Mouse (Mus musculus) erythroid progenitor cell, adult 5-6 weeks (primary cell): ENCODE measurements at regions not wholly inside any gene's neighbourhood (a gene's known extent, or its start where the extent isn't known, plus 50 kb on each side); places are given as distances from the start of the nearest gene placed in this dataset.

ENCODE experiments used
- ATAC-seq: replicated peaks from 2 replicates; pipeline ENCODE4 v1.8.0; 2016; ENCODE audit warnings: moderate number of reproducible peaks, mild to moderate bottlenecking, moderate TSS enrichment, inconsistent platforms; ENCODE audit not compliant: poor library complexity, low FRiP score, severe bottlenecking

DNA sequence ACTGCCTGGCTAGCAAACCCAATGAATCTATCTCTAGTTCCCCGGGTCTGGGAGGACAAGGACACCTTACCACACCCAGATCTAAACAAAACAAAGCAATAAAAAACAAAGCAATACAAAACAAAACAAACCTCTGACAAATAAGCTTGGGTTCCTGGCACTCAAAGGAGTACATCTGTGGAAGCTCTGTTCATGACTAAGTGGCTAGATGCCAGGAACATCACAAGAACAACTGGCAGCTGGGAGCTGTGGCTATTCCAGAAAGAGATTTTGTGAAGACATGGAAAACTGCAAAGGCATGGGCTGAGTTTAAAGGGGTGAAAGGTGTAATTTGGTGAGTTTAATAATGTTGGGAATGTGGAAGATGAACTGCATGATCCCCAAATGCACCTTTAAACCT lies 565.9 kb downstream of the Plekhb2 start:
- no peak for ATAC-seq

DNA sequence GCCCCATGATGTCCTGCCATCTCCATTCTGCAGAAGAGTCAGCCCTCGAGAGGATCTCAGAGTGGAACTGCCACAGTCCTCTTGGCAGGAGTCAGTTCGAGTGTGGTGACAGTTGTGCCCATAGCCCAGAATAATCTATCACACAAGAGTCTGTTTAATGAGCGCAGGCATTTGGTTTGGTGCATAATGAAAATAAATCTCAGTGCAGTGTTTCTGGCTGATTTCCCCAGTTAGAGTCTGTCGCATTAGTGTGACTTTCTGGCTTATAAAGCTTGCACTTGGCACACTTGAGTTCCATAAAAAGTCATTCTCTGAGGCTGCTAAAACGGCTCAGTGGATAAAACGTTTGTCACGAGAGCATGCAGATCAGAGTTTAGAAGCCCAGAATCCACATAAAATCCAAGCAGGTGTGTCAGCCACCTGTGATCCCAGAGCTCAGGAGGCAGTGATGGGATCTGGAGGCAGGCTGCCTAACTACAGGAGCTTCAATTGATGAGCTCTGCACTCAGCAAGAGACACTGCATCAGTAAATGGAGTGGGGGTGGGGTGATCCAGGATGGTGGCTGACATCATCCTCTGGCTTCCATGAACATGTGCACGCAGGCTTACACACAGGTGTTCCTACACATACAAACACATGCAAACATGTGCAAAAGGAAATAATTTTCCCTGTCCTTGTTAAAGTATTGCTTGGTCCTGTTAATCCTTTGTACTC lies 578.5 kb downstream of the Plekhb2 start:
- no peak for ATAC-seq

DNA sequence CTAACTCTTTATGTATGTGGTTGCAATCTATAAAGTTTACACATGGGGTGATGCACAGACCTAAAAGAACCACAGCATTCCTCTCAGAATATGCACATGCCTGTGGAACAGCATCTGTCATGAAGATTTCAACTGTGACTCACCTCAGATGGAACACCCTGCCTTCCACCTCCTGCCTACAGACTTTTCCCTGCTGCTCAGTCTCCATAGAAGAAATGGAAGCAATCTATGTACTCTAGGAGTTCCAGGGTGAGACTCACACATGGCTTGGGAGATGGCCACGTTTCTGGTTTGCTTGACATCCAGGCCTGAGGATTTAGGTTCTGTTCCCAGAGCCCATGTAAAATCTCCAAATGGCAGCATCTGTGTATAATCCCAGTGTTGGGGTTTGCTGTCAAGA lies 579.7 kb downstream of the Plekhb2 start:
- no peak for ATAC-seq

DNA sequence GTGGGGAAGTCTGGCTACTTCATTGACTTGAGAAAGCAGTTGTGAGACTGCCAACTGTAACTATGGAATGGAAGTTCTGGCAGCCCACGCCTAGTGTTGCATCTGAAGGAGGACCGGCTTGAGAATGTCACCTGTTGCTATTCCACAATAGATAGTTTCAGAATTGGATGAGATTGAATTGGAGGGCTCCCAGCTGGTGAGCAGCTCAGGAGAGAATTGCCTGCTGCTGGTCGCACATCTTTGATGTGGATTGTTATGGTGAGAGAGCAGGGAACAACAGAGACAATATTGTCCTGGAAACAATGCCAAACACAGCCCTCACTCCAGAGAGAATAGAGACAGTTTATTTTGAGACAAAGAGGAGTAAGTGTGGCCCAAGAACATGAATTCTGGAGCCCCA lies 585.9 kb downstream of the Plekhb2 start:
- ATAC-seq = no peak

DNA sequence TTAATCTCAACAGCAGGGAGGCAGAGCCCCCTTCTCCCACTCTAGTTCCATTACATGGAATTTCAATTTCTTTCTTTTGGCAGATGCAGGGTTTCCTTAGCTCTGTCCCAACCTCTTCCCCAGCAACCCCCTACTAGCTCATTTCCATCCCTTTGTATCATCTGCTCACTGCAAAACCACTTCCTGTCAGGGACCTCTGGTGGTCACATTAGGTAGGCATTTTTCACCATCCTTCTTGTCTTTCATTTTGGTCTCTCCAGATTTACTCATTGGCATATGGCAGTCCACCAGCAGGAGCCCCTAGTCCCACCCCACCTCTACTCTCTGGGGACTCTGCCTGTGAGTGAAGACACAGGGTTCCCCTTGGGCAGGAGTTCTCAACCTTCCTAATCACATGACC lies 597.6 kb downstream of the Plekhb2 start:
- no peak for ATAC-seq

DNA sequence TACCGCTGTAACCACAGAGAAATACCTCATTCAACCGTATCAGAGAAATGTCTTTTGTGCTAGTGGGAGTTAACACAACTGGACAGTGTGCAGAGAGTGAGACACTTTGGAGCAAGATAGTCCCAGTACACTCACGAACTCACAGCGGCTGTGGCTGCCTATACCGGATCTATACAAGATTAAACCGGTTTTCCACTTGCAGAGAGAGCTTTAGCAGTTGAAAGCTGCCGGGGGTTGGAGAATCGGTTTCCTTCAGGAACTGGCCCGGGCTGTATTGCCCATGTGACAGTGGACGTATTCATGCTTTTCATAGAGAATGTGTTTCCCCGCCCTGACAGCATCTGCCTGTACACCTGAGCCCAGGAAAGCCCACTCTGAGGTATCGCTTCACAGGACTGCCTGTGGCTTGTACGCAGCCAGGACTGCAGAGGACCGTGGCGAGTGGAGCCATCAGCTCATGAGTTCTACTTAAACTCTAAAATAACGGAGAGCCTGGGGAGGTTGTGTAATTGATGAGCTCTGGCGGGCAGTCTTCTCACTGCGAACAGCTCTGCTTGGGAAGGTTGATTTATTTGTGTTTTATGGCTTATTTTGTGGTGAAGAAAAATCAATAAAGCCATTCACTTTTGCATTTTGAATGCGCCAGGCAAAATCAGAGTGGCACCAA lies 602.8 kb downstream of the Plekhb2 start:
- no peak for ATAC-seq

DNA sequence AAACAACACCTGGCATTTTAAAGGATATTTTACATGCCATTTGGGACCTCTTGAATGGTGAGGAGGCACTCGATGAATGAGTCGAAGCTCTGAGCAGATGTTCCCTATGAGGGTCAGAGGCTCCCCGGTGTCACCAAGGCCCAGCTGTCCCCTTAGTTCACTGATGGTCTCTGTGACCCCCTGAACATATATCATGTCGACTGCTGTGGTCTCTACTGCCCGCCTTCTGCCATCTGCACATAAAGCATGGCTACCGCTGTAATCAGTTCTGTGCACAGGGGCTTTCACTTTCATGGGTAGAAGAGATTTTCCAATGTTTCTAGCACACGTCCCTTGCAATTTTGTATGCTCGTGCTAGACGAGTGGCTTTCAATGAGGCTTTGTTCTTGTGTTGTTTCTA lies 607.8 kb downstream of the Plekhb2 start:
- no peak for ATAC-seq

DNA sequence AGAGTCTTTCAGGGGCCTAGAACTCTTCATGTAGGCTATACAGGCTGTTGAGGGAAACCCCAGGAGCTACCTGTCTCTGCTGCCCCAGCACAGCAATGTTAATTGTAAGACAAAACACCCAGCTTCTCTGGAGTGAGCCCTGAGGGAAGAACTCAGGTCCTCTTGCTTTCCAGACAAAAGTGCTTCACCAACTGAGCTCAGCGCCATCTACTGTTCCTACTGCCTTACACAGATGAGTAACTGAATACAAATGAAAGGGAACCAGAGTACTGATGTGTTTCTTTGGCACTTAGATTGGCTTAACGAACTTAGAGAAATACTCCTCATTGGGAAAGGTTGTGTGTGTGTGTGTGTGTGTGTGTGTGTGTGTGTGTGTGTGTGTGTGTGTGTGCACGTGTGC lies 603.1 kb upstream of the Hs6st1 start:
- no peak for ATAC-seq

DNA sequence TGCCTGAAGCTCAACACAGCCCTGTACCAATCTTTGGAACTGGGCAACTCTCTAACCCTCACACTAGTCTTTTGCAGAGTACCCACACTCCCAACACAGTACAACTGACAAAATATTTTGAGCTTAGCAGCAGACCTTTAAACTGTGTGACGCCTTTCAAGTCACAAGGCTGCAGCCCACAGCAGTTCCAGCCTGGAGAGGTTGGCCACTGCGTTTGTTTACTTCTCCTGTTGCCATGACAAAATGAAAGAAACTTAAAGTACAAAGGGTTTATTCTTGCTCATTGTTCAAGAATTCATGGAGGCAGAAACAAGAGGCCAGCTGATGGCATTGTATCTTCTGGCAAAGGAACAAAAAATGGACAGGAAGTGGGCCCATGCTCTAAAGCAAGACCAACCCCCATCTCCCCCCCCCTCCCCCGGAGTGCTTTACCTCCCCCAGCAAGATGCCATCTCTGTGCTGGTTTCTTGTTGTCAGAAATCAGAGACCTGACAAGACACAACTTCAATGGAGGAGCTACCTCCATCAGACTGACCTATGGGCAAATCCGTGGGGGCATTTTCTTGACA lies 598.9 kb upstream of the Hs6st1 start:
- no peak for ATAC-seq

DNA sequence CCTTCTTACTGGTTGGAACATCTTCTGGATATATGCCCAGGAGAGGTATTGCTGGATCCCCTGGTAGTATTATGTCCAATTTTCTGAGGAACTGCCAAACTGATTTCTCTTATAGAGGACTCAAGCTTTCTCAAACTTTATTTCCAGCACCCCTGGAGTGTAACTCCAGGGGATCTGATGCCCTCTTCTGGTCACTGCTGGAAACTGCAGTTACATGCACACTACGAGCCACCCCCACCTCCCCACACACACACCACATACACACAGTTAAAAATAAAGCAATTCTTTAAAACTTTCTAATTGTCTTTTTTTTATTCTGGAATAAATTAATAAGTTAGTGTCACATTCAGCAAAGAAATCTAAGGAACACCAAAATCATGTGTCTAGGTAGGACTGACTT lies 589.9 kb upstream of the Hs6st1 start:
- ATAC-seq = no peak

DNA sequence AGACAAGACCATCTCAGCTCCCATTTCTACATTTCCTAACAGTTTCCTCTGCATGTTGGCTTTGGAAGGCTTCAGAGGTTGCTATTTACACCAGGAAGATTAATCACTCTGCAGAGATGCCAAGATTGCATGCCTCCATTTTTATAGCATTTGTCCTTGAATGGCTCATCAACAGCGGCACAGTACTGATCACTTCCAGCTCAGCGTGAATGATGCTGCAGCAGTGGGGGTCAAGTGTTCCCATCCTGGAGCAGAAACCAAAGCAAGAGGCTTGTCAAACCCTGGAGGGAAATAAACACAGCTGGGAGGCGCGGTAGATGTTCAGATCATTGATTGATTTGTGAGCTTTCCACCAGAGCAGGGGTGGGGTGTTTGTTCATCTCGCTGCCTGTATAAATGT lies 572.2 kb upstream of the Hs6st1 start:
- no peak for ATAC-seq

DNA sequence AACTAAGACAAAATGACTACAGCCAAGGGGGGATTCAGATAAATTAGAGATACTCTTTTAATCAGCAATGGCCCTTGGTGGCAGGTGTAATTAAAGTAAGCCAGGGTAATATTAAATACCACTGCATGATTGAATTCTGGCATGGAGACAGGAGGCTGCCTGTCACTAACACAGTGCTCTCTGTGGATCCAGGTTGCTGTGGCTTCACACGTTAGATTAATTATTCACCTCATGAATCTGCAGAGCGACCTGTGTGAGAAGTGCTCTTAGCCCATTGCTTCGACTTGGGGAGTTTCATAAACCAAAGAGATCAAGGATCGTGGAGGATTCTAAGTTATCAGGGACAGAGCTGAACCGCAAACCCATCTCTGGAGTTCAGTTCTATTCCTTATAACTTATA lies 545.2 kb upstream of the Hs6st1 start:
- no peak for ATAC-seq

DNA sequence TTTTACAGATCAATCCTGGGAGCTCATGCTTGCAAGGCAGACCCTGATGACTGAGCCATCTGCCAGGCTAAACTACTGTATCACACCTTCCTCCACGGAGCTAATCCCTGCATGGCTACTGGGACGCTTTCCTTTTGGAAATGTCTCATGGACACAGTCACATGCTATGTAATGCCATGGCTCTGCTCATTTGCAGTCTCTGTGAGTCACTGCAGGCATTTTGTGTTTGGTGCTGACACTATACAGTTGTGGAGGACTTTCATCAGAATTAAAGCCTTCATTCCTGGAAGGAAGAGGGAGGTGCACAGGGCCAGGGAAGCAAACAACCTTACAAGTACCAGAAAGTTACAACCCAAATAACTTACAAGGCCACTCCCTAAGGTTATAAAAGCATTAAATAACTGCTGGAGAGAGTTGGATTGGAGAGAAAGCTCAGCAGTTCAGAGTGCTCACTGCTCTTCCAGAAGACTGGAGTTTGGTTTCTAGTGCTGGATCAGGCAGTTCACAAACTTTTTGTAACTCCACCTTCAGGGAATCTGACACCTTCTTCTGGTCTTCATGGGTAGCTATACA lies 544.3 kb upstream of the Hs6st1 start:
- ATAC-seq = no peak

DNA sequence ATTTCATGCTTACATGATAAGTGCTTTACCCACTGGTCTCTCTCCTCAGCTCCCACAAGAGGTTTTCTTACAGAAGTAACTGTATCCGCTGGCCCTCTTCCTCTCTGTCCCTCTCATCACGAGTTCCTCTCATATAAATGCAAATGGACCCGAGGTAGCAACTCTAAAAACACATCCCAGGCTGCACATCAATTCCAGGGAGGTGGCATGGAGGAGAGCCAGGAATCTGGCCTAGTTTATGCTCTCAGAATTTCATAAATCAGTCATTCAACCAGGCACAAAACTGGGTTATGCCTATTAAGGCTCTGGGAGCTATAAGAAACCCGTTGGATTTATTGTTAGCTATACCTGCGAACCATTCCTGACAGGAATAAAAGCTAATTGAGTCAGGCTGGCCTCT lies 543.4 kb upstream of the Hs6st1 start:
- no peak for ATAC-seq

DNA sequence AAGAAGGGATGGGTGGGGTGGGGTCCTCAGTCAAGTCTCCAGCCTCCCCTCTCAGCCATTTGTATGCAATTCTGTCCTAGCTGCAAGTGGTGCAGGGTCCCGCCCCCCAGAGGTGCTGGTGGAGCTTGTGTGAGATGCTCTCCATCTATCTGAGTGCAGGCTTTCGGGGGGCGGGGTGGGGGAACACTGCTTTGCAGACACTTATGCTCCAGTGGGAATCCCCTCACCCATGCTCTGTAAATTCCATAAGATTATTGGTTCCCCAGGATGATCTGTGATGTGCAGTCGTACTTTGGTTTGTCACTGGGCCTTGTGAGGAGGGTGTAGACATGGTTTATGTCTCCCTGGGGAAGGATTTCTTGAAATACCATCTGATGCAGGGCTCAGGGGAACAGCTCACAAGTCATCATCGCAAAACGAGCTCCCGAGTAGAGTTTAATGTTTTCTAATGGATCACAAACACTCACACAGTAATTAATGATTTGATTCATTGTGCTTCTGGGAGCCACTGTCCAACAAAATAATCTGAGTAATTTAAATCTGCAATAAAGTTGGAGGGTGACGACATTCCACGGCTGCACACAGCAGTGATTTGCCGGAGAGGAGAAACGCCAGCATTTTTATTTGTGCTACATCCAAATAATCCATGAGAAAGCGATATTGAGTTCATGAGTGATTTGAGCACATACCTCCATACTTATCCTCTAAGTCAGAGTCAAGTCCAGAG lies 540.3 kb upstream of the Hs6st1 start:
- no peak for ATAC-seq

DNA sequence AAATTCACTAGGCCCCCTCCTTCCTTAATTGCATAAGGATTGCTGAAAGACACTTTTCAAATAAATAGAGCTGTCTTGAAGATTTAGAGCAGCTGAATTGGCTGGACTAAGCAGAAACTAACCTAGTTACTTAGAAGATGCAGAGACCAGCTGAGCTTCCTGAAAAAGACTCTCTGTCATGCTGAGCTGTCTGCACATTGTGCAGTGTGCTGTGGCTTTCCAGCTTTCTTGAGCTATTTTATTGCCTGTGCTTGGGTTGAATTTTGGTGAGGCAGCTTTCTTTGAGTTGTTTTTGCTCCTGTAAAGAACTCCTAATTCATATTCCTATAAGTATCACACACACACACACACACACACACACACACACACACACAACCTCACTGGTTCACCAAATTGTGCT lies 532.7 kb upstream of the Hs6st1 start:
- ATAC-seq = no peak

DNA sequence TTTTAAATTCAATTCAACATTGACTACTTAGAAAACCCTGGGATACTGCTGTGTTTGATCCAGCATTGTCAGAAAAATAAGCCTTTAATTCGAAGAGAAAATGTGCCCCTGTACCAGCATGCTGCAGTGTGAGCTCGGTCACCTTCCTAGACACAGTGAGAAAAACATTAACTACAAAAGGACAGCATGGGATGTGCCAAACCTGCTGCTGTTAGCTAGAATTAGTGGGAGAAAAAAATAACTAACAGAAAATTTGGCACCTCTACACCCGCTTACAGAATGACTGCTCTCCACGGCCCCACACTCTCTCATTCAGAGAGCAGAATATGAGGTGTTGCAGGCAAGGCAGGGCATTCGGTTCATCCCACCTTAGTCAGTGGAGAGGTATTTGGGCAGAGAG lies 531.9 kb upstream of the Hs6st1 start:
- ATAC-seq = no peak

DNA sequence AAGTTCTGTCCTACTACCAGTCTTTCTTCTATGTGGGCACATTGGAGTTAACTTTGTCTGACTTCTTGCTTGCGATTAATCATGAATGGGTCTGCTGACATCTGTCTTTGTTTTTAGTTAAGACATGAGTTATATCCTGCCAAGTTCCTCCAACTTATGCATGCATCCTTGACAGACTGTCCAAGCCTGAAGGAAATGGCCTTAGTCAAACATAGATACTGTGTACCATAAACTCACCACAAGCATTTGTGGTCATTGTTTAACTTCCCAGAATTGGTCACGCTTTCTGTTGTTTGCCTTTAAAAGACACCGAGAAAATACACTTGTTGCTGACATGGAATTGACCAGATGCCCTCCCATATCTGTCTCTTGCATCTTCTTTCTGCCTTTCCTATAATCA lies 519.4 kb upstream of the Hs6st1 start:
- no peak for ATAC-seq

DNA sequence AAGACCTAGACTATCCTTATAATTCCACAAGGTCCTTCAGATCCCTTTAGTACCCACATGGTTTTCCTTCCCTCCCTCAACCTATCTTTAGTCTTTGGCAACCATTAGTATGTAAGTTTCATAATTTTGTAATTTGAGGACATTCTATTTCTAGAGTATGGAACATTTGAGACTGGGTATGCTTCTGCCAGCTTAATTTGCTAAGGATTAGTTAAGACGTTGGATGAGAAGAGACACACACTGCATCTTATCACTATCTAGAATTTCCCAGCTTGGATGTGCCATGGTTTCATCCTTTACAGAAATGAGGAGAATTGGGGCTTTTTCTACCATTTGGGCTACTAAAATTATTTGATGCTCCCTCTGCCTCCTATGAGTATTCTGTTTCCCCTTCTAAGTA lies 516.7 kb upstream of the Hs6st1 start:
- ATAC-seq = no peak

DNA sequence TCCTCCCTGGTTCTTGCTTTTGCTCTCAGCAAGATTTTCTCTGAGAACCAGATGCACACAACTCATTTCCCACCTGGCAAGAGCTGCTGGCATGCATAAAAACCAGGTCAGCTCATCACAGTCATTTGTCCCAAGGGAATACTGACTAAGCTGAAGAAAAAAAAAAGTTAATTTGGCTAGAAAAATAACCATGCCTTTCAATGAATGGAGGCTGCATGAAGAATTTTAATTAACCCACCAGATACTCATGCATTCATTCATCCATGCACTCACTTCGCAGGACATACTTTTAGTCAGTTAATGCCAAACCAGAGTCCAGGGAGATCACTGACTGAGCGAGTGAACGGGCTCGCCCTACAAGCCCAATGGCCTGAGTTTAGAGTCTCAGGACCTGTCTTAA lies 505.4 kb upstream of the Hs6st1 start:
- no peak for ATAC-seq

DNA sequence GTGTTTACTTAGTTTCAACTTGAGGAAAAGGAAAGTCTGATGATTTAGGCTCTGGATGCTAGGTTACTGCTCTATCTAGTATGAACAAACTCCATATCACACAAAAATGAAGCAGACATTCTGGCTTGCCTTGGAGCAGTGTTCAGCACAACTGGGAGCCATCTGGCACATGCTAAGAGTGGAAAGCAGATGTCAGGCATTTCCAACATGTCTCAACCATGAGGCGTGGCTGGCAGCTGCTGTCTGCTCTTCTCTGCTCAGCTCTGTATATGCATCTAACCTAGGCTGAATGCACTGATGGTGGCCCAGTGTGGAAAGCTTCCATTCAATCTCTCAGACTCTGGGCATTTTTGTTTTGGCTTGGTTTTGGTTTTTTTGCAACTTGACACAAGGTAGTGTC lies 493.0 kb upstream of the Hs6st1 start:
- no peak for ATAC-seq
